Mouse (Mus musculus) B cell, adult 62 days (primary cell): Measurements from ENCODE around the gene Gm13305. TPM values are rescaled to one million over a fixed set of nuclear protein-coding genes. Genes with fewer than 3 reads are reported as not detected.

Experiments
- total RNA-seq: library from RNA; stranded (reverse); gene quantifications from 4 replicates; pipeline ENCODE4 v1.2.4, GENCODE M21; 2023

Gm13305 gene
- not detected in 4 replicates for total RNA-seq

GRCm38 (mm10) chr4:42168503-42168902 lies at the start of gene Gm13305:
Gene Gm13305 (minus strand): TSS chr4:42168603.

GRCm38 (mm10) chr4:42153136-42153535 lies 15.3 kb downstream of the Gm13305 start, which contains the start of gene Gm13306:
Gene Gm13306 (plus strand): TSS chr4:42153436.

GRCm38 (mm10) chr4:42114517-42114916 lies 53.9 kb downstream of the Gm13305 start, which contains the start of gene Gm13304:
Gene Gm13304 (plus strand): TSS chr4:42114817.

Other genes with a start within 250 kb of the Gm13305 start
- 0.86 to 3.6 TPM (median 2.4 TPM) in 4 replicates for gene Gm20878, start 227.0 kb downstream of the Gm13305 start, total RNA-seq
- gene Fam205a4, start 202.5 kb downstream of the Gm13305 start, total RNA-seq: not detected in 4 replicates
- gene Gm21093, start 133.9 kb downstream of the Gm13305 start, total RNA-seq: not detected in 4 replicates
- not detected in 4 replicates for gene Gm3893, start 77.4 kb downstream of the Gm13305 start, total RNA-seq
- gene Gm13304, start 53.8 kb downstream of the Gm13305 start, total RNA-seq: not detected in 4 replicates
- not detected in 4 replicates for gene Gm13306, start 15.2 kb downstream of the Gm13305 start, total RNA-seq
- gene Gm10600, start 72.0 kb upstream of the Gm13305 start, total RNA-seq: not detected in 4 replicates
- gene Ccl21b, start 87.2 kb upstream of the Gm13305 start, total RNA-seq: not detected in 4 replicates
- gene Gm21953, start 125.7 kb upstream of the Gm13305 start, total RNA-seq: not detected in 4 replicates
- not detected in 4 replicates for gene Fam205a3, start 149.7 kb upstream of the Gm13305 start, total RNA-seq